Mouse (Mus musculus) heart, embryonic 14.5 days (tissue): ENCODE measurements around the gene Nes. TPM values are rescaled to one million over a fixed set of nuclear protein-coding genes. Genes with fewer than 3 reads are reported as not detected.

Experiments used
- ATAC-seq: fragments of 200-750 bp; cut with Nextera tagmentation; 2 replicates; pipeline ENCODE4 v1.8.0; 2017; ENCODE audit warnings: low read depth, moderate TSS enrichment; ENCODE audit not compliant: insufficient number of reproducible peaks, insufficient read depth, low FRiP score
- H3K27ac ChIP-seq, 2 experiments: fragments of 200-500 bp in 1 of 2; fragments of 300-500 bp in 1 of 2; sonication (generic) in 1 of 2; replicated peaks in 1 of 2; 2 replicates each; pipeline ENCODE4 v1.5.1; 2012 to 2014; ENCODE audit warnings: low read depth in 2 of 2, low read length in 2 of 2, control low read depth in 1 of 2, mild to moderate bottlenecking in 1 of 2, mixed read lengths in 1 of 2; ENCODE audit not compliant: control insufficient read depth in 1 of 2, insufficient read depth in 1 of 2
- H3K27me3 ChIP-seq: fragments of 300-500 bp; sonication (generic); 2 replicates; pipeline ENCODE4 v1.6.1; 2014; ENCODE audit warnings: mild to moderate bottlenecking, low read length, control low read depth; ENCODE audit not compliant: control insufficient read depth, insufficient read depth
- H3K36me3 ChIP-seq: fragments of 300-500 bp; sonication (generic); 2 replicates; pipeline ENCODE4 v1.6.1; 2014; ENCODE audit warnings: mild to moderate bottlenecking, control low read depth, low read length, mixed read lengths; ENCODE audit not compliant: control insufficient read depth, insufficient read depth
- H3K4me1 ChIP-seq, 2 experiments: fragments of 200-500 bp in 1 of 2; fragments of 300-500 bp in 1 of 2; sonication (generic) in 1 of 2; 2 replicates each; pipeline ENCODE4 v1.6.1; 2012 to 2014; ENCODE audit warnings: low read length in 2 of 2, control low read depth in 1 of 2, mixed read lengths in 1 of 2; ENCODE audit not compliant: control insufficient read depth in 2 of 2, insufficient read depth in 2 of 2
- H3K4me2 ChIP-seq: fragments of 300-500 bp; sonication (generic); 2 replicates; pipeline ENCODE4 v1.6.1; 2014; ENCODE audit warnings: mild to moderate bottlenecking, low read length
- H3K4me3 ChIP-seq, 2 experiments: fragments of 200-500 bp in 1 of 2; fragments of 300-500 bp in 1 of 2; sonication (generic) in 1 of 2; 2 replicates each; pipeline ENCODE4 v1.5.1; 2012 to 2014; ENCODE audit warnings: low read length in 2 of 2, mild to moderate bottlenecking in 2 of 2, control low read depth in 1 of 2, low read depth in 1 of 2, moderate library complexity in 1 of 2; ENCODE audit not compliant: control insufficient read depth in 1 of 2, insufficient read depth in 1 of 2
- H3K9ac ChIP-seq: fragments of 300-500 bp; sonication (generic); 2 replicates; pipeline ENCODE4 v1.6.1; 2014; ENCODE audit warnings: mild to moderate bottlenecking, low read length
- H3K9me3 ChIP-seq: fragments of 300-500 bp; sonication (generic); 2 replicates; pipeline ENCODE4 v1.6.1; 2016; ENCODE audit warnings: low read length, control low read depth; ENCODE audit not compliant: control insufficient read depth
- WGBS: fragments of 180-500 bp; shearing (Covaris S2); extraction: QIAGEN DNeasy Blood & Tissue Kit; methylation state at CpG from one replicate; pipeline ENCODE4 v1.1.7; 2014; 5-methylcytosine and 5-hydroxymethylcytosine counted together
- polyA plus RNA-seq: library from polyadenylated mRNA; unstranded; fragments of >200 nt; fragmentation: Nextera tagmentation; extraction: Ambion mirVana; gene quantifications from 2 replicates; pipeline ENCODE4 v1.2.1, GENCODE M21; 2014

The Nes gene
- polyA plus RNA-seq, 1 experiment from 2014 or later = 10.7 TPM

GRCm38 (mm10) chr3:87979493-87979892 is 8.6 kb downstream of the Nes start:
- Histone ChIP-seq H3K4me3 (no peak overlapping the region), H3K27me3 (no peaks in the 10 kb centered on the region), H3K4me1 (peaks cover 33 to 34% of the 10 kb centered on the region in 2 experiments), H3K36me3 (peaks cover 35% of the 10 kb centered on the region), H3K27ac (no peak overlapping the region), H3K9me3 (no peaks in the 10 kb centered on the region), H3K4me2 (no peak overlapping the region), H3K9ac (no peak overlapping the region; the same call in 1 of the 2 replicates)
- ATAC-seq = no peak
- WGBS = 85% methylated on average over 5 of the region's 5 CpGs

DNA sequence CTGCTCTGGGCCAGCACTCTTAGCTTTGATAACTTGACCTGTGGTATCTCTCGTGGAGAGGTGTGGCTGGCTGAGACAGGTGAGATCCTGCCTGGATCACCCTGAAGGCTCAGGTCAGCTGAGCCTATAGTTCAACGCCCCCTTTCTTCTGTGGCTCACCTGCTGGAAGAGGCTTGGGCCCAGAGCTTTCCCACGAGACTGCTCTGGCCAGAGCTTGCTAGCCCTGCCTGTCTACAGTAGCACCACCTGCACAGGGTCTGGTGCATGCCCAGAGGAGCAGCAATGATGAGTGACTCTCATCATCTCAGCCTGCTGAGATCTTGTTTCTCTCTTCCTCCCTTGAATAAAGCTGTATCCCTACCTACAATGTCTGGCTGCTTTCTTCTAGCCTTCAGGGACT is 9.2 kb downstream of the Nes start:
- H3K9ac ChIP-seq = no peak overlapping the region
- no peak overlapping the region for H3K27ac ChIP-seq
- ATAC-seq = no peak
- 46% methylated on average over 3 of the region's 3 CpGs for WGBS
- no peaks in the 10 kb centered on the region for H3K27me3 ChIP-seq
- H3K4me1 ChIP-seq = peaks cover 36 to 38% of the 10 kb centered on the region in 2 experiments
- H3K36me3 ChIP-seq = peaks cover 30% of the 10 kb centered on the region
- H3K4me3 ChIP-seq = no peak overlapping the region
- H3K9me3 ChIP-seq = no peaks in the 10 kb centered on the region
- no peak overlapping the region for H3K4me2 ChIP-seq

DNA sequence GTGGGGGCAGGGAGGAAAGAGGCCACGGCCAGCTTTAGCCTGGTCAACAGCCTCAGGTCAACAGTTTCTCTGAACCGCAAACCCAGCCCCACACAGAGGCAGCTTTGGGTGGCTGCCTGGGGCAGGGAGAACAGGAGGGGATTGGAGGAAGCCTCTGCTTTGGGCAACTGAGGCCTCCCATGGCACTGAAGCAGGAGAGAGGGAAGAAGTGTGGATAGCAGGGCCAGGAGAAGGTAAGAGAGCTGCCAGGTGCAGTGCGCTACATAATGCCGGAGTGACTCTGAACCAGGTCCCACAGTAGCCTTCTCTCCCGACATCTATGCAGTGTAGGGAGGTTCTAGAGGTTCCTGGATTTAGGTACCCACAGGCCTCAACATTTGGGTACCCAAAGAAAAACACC is 9.8 kb downstream of the Nes start:
- H3K4me2 ChIP-seq = no peak overlapping the region
- peaks cover 42 to 44% of the 10 kb centered on the region in 2 experiments for H3K4me1 ChIP-seq
- H3K4me3 ChIP-seq = no peak overlapping the region
- H3K9me3 ChIP-seq = no peaks in the 10 kb centered on the region
- peaks cover 24% of the 10 kb centered on the region for H3K36me3 ChIP-seq
- 0 out of 4 replicates have a peak overlapping the region, but pooled peaks of 1 of the 2 experiments have one; percentile 6 for H3K27ac ChIP-seq
- ATAC-seq = no peak
- H3K9ac ChIP-seq = no peak overlapping the region
- no peaks in the 10 kb centered on the region for H3K27me3 ChIP-seq
- WGBS = 69% methylated on average over 5 of the region's 5 CpGs

GRCm38 (mm10) chr3:87981214-87981760 is 10.4 kb downstream of the Nes start:
- no peak for ATAC-seq
- H3K9me3 ChIP-seq = no peaks in the 10 kb centered on the region
- 77% methylated on average over 6 of the region's 6 CpGs for WGBS
- H3K9ac ChIP-seq = peak overlapping the region; percentile 70; the same call in 1 of the 2 replicates
- peak overlapping the region; percentile 93 to 98; a peak in 3 of 4 replicates for H3K27ac ChIP-seq
- H3K4me2 ChIP-seq = no peak overlapping the region
- peaks cover 47 to 50% of the 10 kb centered on the region in 2 experiments for H3K4me1 ChIP-seq
- H3K36me3 ChIP-seq = peaks cover 18% of the 10 kb centered on the region
- H3K4me3 ChIP-seq = no peak overlapping the region
- no peaks in the 10 kb centered on the region for H3K27me3 ChIP-seq

DNA sequence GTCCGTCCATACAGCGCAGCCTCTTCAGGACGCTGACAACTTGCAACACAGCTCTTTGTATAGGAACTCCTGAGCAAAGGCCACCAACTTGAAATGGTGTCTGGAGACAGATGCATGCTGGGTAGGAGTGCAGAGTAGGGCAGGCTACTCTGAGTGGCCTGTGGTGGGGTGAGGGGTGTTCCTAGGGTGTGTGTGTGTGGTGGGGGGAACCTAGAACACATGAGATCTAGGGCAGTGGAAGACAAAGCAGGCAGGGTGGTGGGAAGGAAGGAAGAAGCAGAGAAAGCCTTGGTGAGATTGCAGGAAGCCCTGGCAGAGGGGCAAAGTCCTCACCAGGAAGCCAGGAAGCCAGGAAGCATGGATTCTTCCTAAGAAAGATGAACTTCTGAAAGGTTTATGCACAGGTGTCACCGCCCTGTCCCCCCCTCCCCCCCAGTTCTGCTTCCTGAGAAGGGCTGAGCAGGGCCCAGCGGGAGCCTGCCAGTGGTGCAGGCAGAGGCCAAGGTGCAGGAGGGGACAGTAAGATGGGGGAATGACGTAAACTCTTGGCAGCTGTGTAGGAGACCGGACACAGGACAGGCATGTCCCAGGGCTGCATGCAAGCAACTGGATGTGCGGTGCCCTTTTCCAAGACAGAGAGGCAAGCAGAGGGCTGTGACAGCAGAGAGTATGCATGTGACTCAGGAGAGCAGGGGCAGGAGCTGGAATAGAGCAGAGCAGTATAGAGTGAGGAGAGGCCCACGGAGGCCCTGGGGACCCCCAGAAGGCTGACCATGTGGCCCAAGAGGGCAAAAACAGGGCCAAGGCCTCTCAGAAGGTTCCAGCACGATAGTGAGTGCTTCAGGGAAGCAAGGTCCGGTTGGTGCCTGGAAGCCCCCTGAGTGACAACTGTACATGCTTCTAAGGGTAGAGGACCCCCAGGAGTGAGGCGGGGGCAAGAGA is 11.3 kb downstream of the Nes start:
- H3K36me3 ChIP-seq = peaks cover 11% of the 10 kb centered on the region; the same call in 1 of the 2 replicates
- no peak overlapping the region for H3K4me3 ChIP-seq
- peaks cover 52 to 57% of the 10 kb centered on the region in 2 experiments for H3K4me1 ChIP-seq
- no peaks in the 10 kb centered on the region for H3K27me3 ChIP-seq
- H3K27ac ChIP-seq = peak overlapping the region; percentile 93 to 98
- peak overlapping the region; percentile 58 for H3K4me2 ChIP-seq
- H3K9me3 ChIP-seq = no peaks in the 10 kb centered on the region
- ATAC-seq = peak; percentile 53
- 25% methylated on average over 12 of the region's 12 CpGs for WGBS
- H3K9ac ChIP-seq = peak overlapping the region; percentile 70

DNA sequence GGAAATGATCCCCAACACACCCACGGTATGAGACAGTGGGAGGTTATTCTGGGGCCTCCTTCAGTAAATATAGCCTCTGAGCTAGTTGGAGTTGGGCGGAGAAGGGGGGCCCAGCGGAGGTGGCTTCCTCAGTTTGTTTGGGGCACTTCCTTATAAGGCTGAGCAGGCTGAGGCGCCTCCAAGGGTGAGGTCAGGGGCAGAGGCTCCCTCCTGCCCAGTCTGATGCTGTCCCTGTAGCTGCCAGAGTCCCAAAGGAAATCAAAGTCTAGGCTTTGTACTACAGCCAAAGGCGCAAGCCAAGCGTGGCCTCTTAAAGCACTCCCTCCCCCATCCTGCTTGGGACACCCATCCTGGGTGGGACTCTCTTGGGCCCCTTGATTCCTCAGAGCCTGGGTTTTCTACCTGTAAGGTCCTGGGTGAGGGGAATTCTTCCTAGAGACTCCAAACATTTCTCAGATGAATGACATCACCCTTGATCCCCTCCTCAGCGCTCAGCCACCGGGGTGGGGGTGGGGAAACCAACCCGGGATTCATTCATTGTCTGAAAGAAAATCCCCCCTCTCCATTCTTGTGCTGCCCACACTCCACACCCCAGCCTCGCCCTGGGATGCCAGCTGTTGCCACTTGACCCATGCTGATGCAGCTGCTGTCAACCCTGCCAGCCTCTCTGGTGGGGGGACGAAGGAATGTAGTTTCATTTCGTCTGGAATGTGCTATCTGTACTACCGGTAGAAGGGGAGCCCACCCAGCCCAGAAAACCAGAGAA is 12.1 kb downstream of the Nes start:
- 5% methylated on average over 13 of the region's 13 CpGs for WGBS
- peaks cover 55 to 65% of the 10 kb centered on the region in 2 experiments for H3K4me1 ChIP-seq

DNA sequence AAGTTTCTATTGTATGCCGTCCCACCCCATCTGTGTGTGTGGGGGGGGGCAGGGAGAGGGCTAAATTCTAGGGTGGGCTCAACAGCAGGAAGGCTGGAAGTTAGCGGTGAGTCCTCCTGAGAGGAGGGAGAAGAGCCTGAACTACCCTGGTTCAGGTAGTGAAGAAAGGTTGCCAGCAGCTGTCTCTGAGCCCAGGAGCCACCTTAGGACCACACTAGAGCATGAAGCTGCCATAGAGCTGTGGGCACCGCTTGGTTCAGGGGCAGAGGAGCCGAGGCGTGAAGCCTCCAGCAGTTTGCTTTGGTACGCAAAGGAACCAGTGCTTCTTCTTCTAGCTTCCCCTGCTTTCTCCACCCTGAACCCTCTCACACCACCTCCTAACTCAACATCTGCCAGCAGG is 12.7 kb downstream of the Nes start:
- H3K9me3 ChIP-seq = no peaks in the 10 kb centered on the region
- ATAC-seq = no peak
- peak overlapping the region in 1 of 2 experiments; percentile 10; a peak in 1 of 4 replicates for H3K4me3 ChIP-seq
- H3K9ac ChIP-seq = peak overlapping the region; percentile 70; the same call in 1 of the 2 replicates
- H3K27me3 ChIP-seq = peaks cover 3% of the 10 kb centered on the region
- no peaks in the 10 kb centered on the region for H3K36me3 ChIP-seq
- H3K4me1 ChIP-seq = peaks cover 57 to 67% of the 10 kb centered on the region in 2 experiments
- H3K27ac ChIP-seq = peak overlapping the region; percentile 93 to 98
- peak overlapping the region; percentile 58 for H3K4me2 ChIP-seq
- 53% methylated on average over 6 of the region's 6 CpGs for WGBS

More for the DNA sequence above, 12.1 kb downstream of the Nes start:
- Histone ChIP-seq H3K36me3 (0 out of 2 replicates have a peak, but pooled peaks cover 3% of the 10 kb centered on the region), H3K4me3 (peak overlapping the region in 1 of 2 experiments; percentile 10; a peak in 1 of 4 replicates), H3K9ac (peak overlapping the region; percentile 70), H3K9me3 (no peaks in the 10 kb centered on the region), H3K4me2 (peak overlapping the region; percentile 58), H3K27me3 (no peaks in the 10 kb centered on the region), H3K27ac (peak overlapping the region; percentile 93 to 98)
- peak; percentile 54 for ATAC-seq
